Mouse (Mus musculus): ENCODE results near the gene Maml2.

The Maml2 gene

GRCm38 (mm10) chr9:13616383-13617009 is 318.7 kb downstream of the Maml2 start:
- no peak for DNase-seq (ENCODE audit: low spot score)

DNA sequence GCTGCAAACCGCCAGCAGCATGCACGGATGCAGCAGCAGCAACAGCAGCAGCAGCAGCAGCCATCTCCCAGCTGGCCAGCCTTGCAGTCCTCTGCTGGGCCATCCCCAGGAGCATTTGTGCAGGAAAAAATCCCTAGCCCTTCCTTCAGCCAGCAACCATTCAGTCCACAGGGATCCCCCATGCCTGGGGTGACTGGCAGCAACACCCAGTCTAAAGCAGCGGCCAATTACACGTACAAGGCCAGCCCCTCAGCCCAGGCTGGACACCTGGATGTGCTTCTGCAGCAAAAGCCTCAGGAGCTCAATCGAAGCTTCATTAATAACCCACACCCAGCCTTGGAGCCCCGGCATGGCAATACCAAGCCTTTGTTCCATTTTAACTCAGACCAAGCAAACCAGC is 323.0 kb downstream of the Maml2 start:
- no peak for DNase-seq (ENCODE audit: low spot score)

GRCm38 (mm10) chr9:13621941-13622340 is 324.2 kb downstream of the Maml2 start:
- DNase-seq (ENCODE audit: low spot score) = no peak

DNA sequence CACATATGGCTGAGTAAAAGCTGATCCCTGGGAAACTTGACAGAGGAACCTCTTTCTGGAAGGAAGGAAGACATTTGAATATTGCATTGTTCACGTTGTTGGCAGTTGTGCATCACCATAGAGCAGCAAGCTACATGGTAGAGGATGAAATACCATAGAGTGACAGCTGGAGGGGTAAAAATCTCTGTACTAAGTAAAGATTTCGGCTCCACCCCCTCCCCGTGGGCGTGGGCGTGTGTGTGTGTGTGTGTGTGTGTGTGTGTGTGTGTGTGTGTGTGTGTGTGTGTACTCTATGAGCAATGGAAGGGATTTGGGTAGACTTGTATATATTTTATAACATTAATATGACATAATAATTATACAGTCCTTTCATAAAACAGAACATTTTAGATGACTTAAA is 324.7 kb downstream of the Maml2 start:
- no peak for DNase-seq (ENCODE audit: low spot score)

DNA sequence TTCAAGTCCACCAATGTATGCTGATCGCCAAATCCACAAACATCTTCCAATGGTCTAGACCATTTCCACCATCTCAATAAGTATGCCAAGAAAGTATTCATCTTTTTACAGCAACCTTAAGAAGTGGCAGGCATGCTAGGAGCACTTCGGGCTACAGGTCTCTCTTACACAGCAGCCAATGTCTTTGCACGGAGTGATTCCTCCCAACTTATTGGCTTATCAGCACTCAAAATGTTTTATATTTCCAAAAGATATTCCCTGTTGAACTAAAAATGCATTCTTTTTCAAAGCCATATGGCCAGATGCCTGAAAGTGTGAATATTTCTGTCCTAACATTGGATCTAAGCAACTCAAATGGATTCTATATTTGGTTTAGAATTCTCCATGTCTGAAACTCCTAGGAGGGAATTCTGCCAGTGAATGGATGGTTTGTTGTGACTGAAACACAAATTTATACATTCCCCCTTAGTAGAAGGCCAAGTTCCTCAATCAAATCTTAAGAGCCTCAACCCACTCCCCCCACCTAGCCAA is 326.2 kb downstream of the Maml2 start:
- DNase-seq (ENCODE audit: low spot score) = no peak

GRCm38 (mm10) chr9:13624780-13625179 is 327.0 kb downstream of the Maml2 start:
- DNase-seq (ENCODE audit: low spot score) = no peak

- no peak for DNase-seq (ENCODE audit: low spot score)
Observed at GRCm38 (mm10) chr9:13625215-13625614, 327.5 kb downstream of the Maml2 start.

GRCm38 (mm10) chr9:13626480-13626879 is 328.7 kb downstream of the Maml2 start:
- DNase-seq (ENCODE audit: low spot score) = no peak

DNA sequence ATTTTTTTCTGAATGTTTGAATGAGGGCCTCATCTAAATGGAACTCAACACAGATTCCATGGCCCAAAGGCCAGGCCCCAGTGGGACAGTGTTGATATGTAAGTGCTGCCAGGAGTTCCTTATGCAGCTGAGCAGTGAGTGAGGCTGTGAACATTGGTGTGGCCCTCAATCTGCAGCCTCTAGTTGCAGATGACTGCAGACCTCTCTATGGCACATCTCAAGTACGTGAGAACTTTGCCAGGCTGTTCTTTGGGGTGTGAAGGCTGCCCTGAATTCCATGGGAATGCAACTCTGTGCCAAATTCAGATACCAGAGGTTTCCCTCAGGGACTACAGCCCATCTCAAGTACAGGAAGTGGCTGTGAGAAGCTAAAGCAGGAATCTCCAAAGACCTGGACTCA is 335.6 kb downstream of the Maml2 start:
- DNase-seq (ENCODE audit: low spot score) = no peak

DNA sequence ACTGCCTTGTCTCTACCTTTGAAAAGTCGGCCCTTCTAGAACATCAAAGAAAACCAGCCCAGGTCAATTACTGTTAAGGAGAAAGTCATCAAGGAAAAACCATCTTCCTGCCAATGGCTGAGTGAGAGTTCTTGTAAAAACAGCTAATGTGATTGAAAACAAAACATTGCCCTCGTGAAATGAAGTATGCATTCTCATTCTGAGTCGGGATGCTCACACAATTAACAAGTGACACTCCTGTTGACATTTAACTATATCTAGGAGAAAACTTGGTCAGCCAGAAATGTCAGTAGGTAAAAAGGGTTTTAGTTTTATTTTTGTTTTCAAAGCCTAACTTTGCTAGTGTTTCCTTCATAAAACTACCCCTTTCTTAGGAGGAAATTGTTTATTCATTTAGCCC is 341.9 kb downstream of the Maml2 start:
- DNase-seq (ENCODE audit: low spot score) = no peak

DNA sequence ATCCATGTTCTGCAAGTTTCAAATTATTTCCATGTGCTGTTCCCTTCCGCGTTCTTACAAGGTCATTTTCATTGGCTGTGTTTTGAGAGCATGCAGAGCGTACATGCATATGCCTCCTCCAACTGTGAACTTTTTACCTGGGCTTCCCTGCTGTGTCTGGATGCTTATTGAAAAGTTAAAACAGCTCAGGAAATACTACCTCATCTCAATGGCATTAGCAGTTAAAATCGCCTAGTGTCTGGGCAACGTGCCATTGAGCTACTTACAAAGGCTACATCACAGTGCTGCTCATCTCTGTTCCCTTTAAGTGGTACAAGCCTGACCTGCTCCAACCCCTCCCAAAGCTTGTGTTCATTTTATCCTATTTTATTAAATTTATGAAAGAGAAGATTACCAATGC is 347.4 kb downstream of the Maml2 start:
- no peak for DNase-seq (ENCODE audit: low spot score)

GRCm38 (mm10) chr9:13651065-13651464 is 353.3 kb downstream of the Maml2 start:
- no peak for DNase-seq (ENCODE audit: low spot score)

GRCm38 (mm10) chr9:13651828-13652227 is 354.1 kb downstream of the Maml2 start:
- DNase-seq (ENCODE audit: low spot score) = no peak

GRCm38 (mm10) chr9:13652389-13652877 is 354.7 kb downstream of the Maml2 start:
- DNase-seq (ENCODE audit: low spot score) = no peak

DNA sequence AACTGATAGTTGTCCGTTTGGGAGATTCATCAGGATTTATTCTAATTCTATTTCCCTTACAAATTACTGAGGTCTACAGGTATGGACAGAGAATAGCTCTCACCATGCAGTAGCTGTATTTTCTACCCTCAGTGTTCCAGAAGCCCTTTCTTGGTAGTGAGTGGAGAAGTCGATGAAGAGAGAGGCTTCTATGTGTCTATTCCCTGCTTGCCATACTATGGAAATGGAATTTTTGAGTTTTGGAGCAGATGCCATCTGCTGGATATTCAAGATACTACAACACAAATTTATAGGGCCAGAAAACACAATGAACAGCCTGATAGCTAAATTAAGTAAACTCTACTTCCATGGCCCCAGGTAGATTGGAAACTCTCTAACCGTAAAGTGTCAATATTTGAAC is 355.2 kb downstream of the Maml2 start:
- DNase-seq (ENCODE audit: low spot score) = no peak

GRCm38 (mm10) chr9:13661768-13662623 is 364.2 kb downstream of the Maml2 start:
- DNase-seq (ENCODE audit: low spot score) = no peak

- DNase-seq (ENCODE audit: low spot score) = no peak
Observed at GRCm38 (mm10) chr9:13665487-13665969, 367.8 kb downstream of the Maml2 start.

GRCm38 (mm10) chr9:13667955-13668354 is 370.2 kb downstream of the Maml2 start:
- DNase-seq (ENCODE audit: low spot score) = no peak

- no peak for DNase-seq (ENCODE audit: low spot score)
Observed at GRCm38 (mm10) chr9:13668742-13669141, 371.0 kb downstream of the Maml2 start.

GRCm38 (mm10) chr9:13671125-13671769 is 373.5 kb downstream of the Maml2 start:
- no peak for DNase-seq (ENCODE audit: low spot score)

- DNase-seq (ENCODE audit: low spot score) = no peak
Observed at GRCm38 (mm10) chr9:13673304-13673703, 375.5 kb downstream of the Maml2 start.

GRCm38 (mm10) chr9:13678026-13678425 is 380.3 kb downstream of the Maml2 start:
- DNase-seq (ENCODE audit: low spot score) = no peak

DNA sequence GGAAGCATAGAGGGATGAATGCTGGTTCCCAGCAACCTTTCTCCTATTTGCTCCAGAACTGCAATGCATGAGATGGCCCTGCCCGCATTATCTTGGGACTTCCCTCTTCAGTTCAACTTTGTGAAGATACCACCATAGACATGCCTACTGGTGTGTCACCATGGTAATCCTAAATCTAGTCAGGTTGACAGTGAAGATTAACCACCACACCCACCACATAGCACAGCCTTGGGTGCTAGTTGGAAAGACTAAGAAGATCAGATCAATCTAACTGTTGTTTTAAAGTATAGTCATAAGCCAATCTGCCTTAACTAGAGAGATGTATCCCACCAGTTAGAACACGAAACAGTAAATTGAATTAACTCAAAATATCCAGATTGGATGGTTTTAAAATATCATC is 381.9 kb downstream of the Maml2 start:
- no peak for DNase-seq (ENCODE audit: low spot score)
